Mouse (Mus musculus): Measurements from ENCODE around the gene H2-DMb1. TPM values are rescaled to one million over a fixed set of nuclear protein-coding genes. Genes with fewer than 3 reads are reported as not detected.

H2-DMb1 gene
- total and polyA plus RNA-seq, 3 experiments, result 60.7 to 147 (median 102) TPM

GRCm38 (mm10) chr17:34207866-34208265 is 55.0 kb downstream of the H2-DMb1 start:
- H3K9ac ChIP-seq (ENCODE audit: insufficient read depth, low read depth), result no peak overlapping the region
- dilution Hi-C loops (cut with MboI; ENCODE audit: extremely low pct_ligation_motif_present, extremely low pct_unique_long_range_greater_than_20kb, low sequenced_read_pairs), result no loop called here
- peaks cover 51 to 64% of the 10 kb centered on the region in 2 experiments for H3K36me3 ChIP-seq (replicated peaks in 1 of 2; ENCODE audit: control insufficient read depth in 1 of 2, insufficient read depth in 1 of 2, low read length in 1 of 2)
- no peak overlapping the region for H3K27ac ChIP-seq (ENCODE audit: insufficient read depth, low read depth)
- H3K79me2 ChIP-seq (replicated peaks; ENCODE audit: control insufficient read depth, extremely low read depth, insufficient read depth, poor library complexity, severe bottlenecking), result peaks cover 26% of the 10 kb centered on the region
- H3K27me3 ChIP-seq (replicated peaks), result no peaks in the 10 kb centered on the region
- peaks cover 8% of the 10 kb centered on the region for H3K9me3 ChIP-seq (replicated peaks; ENCODE audit: low read length)
- H3K4me2 ChIP-seq (ENCODE audit: insufficient read depth, low read depth, poor library complexity, severe bottlenecking), result no peak overlapping the region
- no peak overlapping the region for H3K4me3 ChIP-seq (replicated peaks in 1 of 3; ENCODE audit: low read depth in 2 of 3, low read length in 2 of 3, poor library complexity in 1 of 3)
- H3K4me1 ChIP-seq (ENCODE audit: control insufficient read depth in 1 of 2, insufficient read depth in 2 of 2), result peaks cover 9 to 34% of the 10 kb centered on the region in 2 experiments
- in situ Hi-C loops (cut with MboI; ENCODE audit: low pct_ligation_motif_present, low pct_unique_long_range_greater_than_20kb, low sequenced_read_pairs), result no loop called here
- no peak for DNase-seq (ENCODE audit: extremely low read depth)
- no peak for TF ChIP-seq HCFC1 (IDR thresholded peaks at IDR 0.05; ENCODE audit: low read depth, low read length)
- no peak for TF ChIP-seq POLR2AphosphoS2 (IDR thresholded peaks at IDR 0.05; ENCODE audit: low read depth, low read length)
- TF ChIP-seq BHLHE40 (IDR thresholded peaks at IDR 0.05; ENCODE audit: low read depth, low read length), result no peak
- no peak for TF ChIP-seq ZKSCAN1 (IDR thresholded peaks at IDR 0.05; ENCODE audit: borderline replicate concordance, low read depth, low read length)
- TF ChIP-seq MYC (IDR thresholded peaks at IDR 0.05; ENCODE audit: low read depth, low read length), result no peak
- no peak for TF ChIP-seq JUND (conservative IDR thresholded peaks at IDR 0.05; ENCODE audit: low read depth, low read length)
- TF ChIP-seq MXI1 (IDR thresholded peaks at IDR 0.05; ENCODE audit: low read depth, low read length), result no peak
- no peak for TF ChIP-seq ELF1 (IDR thresholded peaks at IDR 0.05; ENCODE audit: low read depth, low read length)
- TF ChIP-seq CHD1 (IDR thresholded peaks at IDR 0.05; ENCODE audit: low read depth, low read length), result no peak
- no peak for TF ChIP-seq TBP (conservative IDR thresholded peaks at IDR 0.05; ENCODE audit: low read depth, low read length)
- no peak for TF ChIP-seq RCOR1 (conservative IDR thresholded peaks at IDR 0.05; ENCODE audit: low read depth, low read length)
- TF ChIP-seq ZMIZ1 (IDR thresholded peaks at IDR 0.05; ENCODE audit: low read depth, low read length), result no peak
- no peak for TF ChIP-seq UBTF (IDR thresholded peaks at IDR 0.05; ENCODE audit: low read depth, low read length)
- TF ChIP-seq ZC3H11A (IDR thresholded peaks at IDR 0.05; ENCODE audit: low read depth, low read length), result no peak
- TF ChIP-seq GABPA (IDR thresholded peaks at IDR 0.05; ENCODE audit: insufficient replicate concordance, low read depth, low read length), result no peak
- TF ChIP-seq NRF1 (IDR thresholded peaks at IDR 0.05; ENCODE audit: low read depth, low read length), result no peak
- no peak for TF ChIP-seq KAT2A (IDR thresholded peaks at IDR 0.05; ENCODE audit: insufficient replicate concordance, low read length)
- no peak for TF ChIP-seq ETS1 (conservative IDR thresholded peaks at IDR 0.05; ENCODE audit: low read depth, low read length)

GRCm38 (mm10) chr17:34208421-34208820 is 55.5 kb downstream of the H2-DMb1 start:
- DNase-seq (ENCODE audit: extremely low read depth), result no peak
- H3K79me2 ChIP-seq (replicated peaks; ENCODE audit: control insufficient read depth, extremely low read depth, insufficient read depth, poor library complexity, severe bottlenecking), result peaks cover 26% of the 10 kb centered on the region
- H3K4me1 ChIP-seq (ENCODE audit: control insufficient read depth in 1 of 2, insufficient read depth in 2 of 2), result peaks cover 6 to 30% of the 10 kb centered on the region in 2 experiments
- TF ChIP-seq BHLHE40 (IDR thresholded peaks at IDR 0.05; ENCODE audit: low read depth, low read length) (no peak), IRF4 (IDR thresholded peaks at IDR 0.05; ENCODE audit: low read depth, low read length) (no peak), MEF2A (IDR thresholded peaks at IDR 0.05; ENCODE audit: borderline replicate concordance, low read depth, low read length) (no peak), CHD2 (IDR thresholded peaks at IDR 0.05; ENCODE audit: low read length) (no peak)
- no peak overlapping the region for H3K9ac ChIP-seq (ENCODE audit: insufficient read depth, low read depth)
- H3K27ac ChIP-seq (ENCODE audit: insufficient read depth, low read depth), result no peak overlapping the region
- H3K27me3 ChIP-seq (replicated peaks), result no peaks in the 10 kb centered on the region
- H3K4me3 ChIP-seq (replicated peaks in 1 of 3; ENCODE audit: low read depth in 2 of 3, low read length in 2 of 3, poor library complexity in 1 of 3), result no peak overlapping the region
- in situ Hi-C loops (cut with MboI; ENCODE audit: low pct_ligation_motif_present, low pct_unique_long_range_greater_than_20kb, low sequenced_read_pairs), result no loop called here
- no peak overlapping the region for H3K4me2 ChIP-seq (ENCODE audit: insufficient read depth, low read depth, poor library complexity, severe bottlenecking)
- peaks cover 8% of the 10 kb centered on the region for H3K9me3 ChIP-seq (replicated peaks; ENCODE audit: low read length)
- peaks cover 55 to 67% of the 10 kb centered on the region in 2 experiments for H3K36me3 ChIP-seq (replicated peaks in 1 of 2; ENCODE audit: control insufficient read depth in 1 of 2, insufficient read depth in 1 of 2, low read length in 1 of 2)
- dilution Hi-C loops (cut with MboI; ENCODE audit: extremely low pct_ligation_motif_present, extremely low pct_unique_long_range_greater_than_20kb, low sequenced_read_pairs), result no loop called here
